Mouse (Mus musculus) hindbrain, embryonic 16.5 days (tissue): ENCODE data around the gene Mt1. TPM values are rescaled to one million over a fixed set of nuclear protein-coding genes. Genes with fewer than 3 reads are reported as not detected.

ENCODE experiments used
- ATAC-seq: fragments of 200-750 bp; cut with Nextera tagmentation; 2 replicates; pipeline ENCODE4 v1.8.0; 2017; ENCODE audit warnings: moderate TSS enrichment, moderate library complexity
- H3K27ac ChIP-seq: fragments of 300-500 bp; sonication (generic); 2 replicates; pipeline ENCODE4 v1.5.1; 2014; ENCODE audit warnings: low read depth, mild to moderate bottlenecking, control low read depth, low read length, moderate library complexity
- H3K27me3 ChIP-seq: fragments of 300-500 bp; sonication (generic); replicated peaks from 2 replicates; pipeline ENCODE4 v1.6.1; 2014; ENCODE audit warnings: low read length; ENCODE audit not compliant: control insufficient read depth, insufficient read depth
- H3K36me3 ChIP-seq: fragments of 300-500 bp; sonication (generic); 2 replicates; pipeline ENCODE4 v1.6.1; 2014; ENCODE audit warnings: mild to moderate bottlenecking, low read length, moderate library complexity, mixed read lengths; ENCODE audit not compliant: control insufficient read depth, insufficient read depth
- H3K4me1 ChIP-seq: fragments of 300-500 bp; sonication (generic); 2 replicates; pipeline ENCODE4 v1.6.1; 2014; ENCODE audit warnings: low read depth, low read length; ENCODE audit not compliant: control insufficient read depth, insufficient read depth
- H3K4me2 ChIP-seq: fragments of 300-500 bp; sonication (generic); 2 replicates; pipeline ENCODE4 v1.6.1; 2014; ENCODE audit warnings: mild to moderate bottlenecking, low read length, control low read depth, moderate library complexity
- H3K4me3 ChIP-seq: fragments of 300-500 bp; sonication (generic); 2 replicates; pipeline ENCODE4 v1.5.1; 2014; ENCODE audit warnings: mild to moderate bottlenecking, low read length, control low read depth, moderate library complexity
- H3K9ac ChIP-seq: fragments of 300-500 bp; sonication (generic); 2 replicates; pipeline ENCODE4 v1.6.1; 2014; ENCODE audit warnings: low read depth, mild to moderate bottlenecking, control low read depth, low read length, moderate library complexity
- H3K9me3 ChIP-seq: fragments of 300-500 bp; sonication (generic); 2 replicates; pipeline ENCODE4 v1.6.1; 2014; ENCODE audit warnings: mild to moderate bottlenecking, low read length, moderate library complexity; ENCODE audit not compliant: control insufficient read depth
- whole genome bisulfite sequencing: fragments of 180-500 bp; shearing (Covaris S2); extraction: QIAGEN DNeasy Blood & Tissue Kit; methylation state at CpG from one replicate; pipeline ENCODE4 v1.1.7; 2014; 5-methylcytosine and 5-hydroxymethylcytosine counted together
- polyA plus RNA-seq: library from polyadenylated mRNA; unstranded; fragments of >200 nt; fragmentation: Nextera tagmentation; extraction: Ambion mirVana; gene quantifications from 2 replicates; pipeline ENCODE4 v1.2.1, GENCODE M21; 2015

Gene Mt1
- polyA plus RNA-seq, 1 experiment from 2014 or later, result 210 TPM

- Histone ChIP-seq H3K36me3 (no peaks in the 10 kb centered on the region), H3K27ac (no peak overlapping the region), H3K4me3 (no peak overlapping the region), H3K27me3 (peaks cover 35% of the 10 kb centered on the region), H3K4me2 (peak overlapping the region; percentile 88), H3K4me1 (peaks cover 12% of the 10 kb centered on the region), H3K9ac (no peak overlapping the region), H3K9me3 (no peaks in the 10 kb centered on the region)
- no peak for ATAC-seq
- 54% methylated on average over 10 of the region's 10 CpGs for WGBS
Observed at GRCm38 (mm10) chr8:94171321-94171755, 7.5 kb upstream of the Mt1 start.

GRCm38 (mm10) chr8:94172075-94172808 is 6.6 kb upstream of the Mt1 start, which contains the start of gene Mt2:
TSS of gene Mt2 (plus strand) at chr8:94172664.
- Histone ChIP-seq H3K9ac (peak within 1 kb of the TSS; percentile 62), H3K4me1 (peaks cover 12% of the 10 kb centered on the region), H3K4me2 (peak within 1 kb of the TSS; percentile 88), H3K9me3 (no peaks in the 10 kb centered on the region), H3K36me3 (no peaks in the 10 kb centered on the region), H3K27me3 (peaks cover 38% of the 10 kb centered on the region), H3K4me3 (peak within 1 kb of the TSS; percentile 48), H3K27ac (peak within 1 kb of the TSS; percentile 44; the same call in 1 of the 2 replicates)
- under 1% methylated on average over 54 of the region's 56 CpGs for WGBS
- ATAC-seq, result peak; percentile 65

GRCm38 (mm10) chr8:94172809-94173732 is 5.8 kb upstream of the Mt1 start:
- Histone ChIP-seq H3K27me3 (peaks cover 40% of the 10 kb centered on the region), H3K9me3 (no peaks in the 10 kb centered on the region), H3K36me3 (no peaks in the 10 kb centered on the region), H3K9ac (peak overlapping the region; percentile 62), H3K4me1 (peaks cover 12% of the 10 kb centered on the region), H3K27ac (peak overlapping the region; percentile 44; the same call in 1 of the 2 replicates), H3K4me3 (peak overlapping the region; percentile 48), H3K4me2 (peak overlapping the region; percentile 88)
- ATAC-seq, result peak; percentile 28
- 2% methylated on average over 39 of the region's 39 CpGs for WGBS

- H3K9me3 ChIP-seq, result no peaks in the 10 kb centered on the region
- H3K4me3 ChIP-seq, result no peak overlapping the region
- H3K36me3 ChIP-seq, result no peaks in the 10 kb centered on the region
- peaks cover 12% of the 10 kb centered on the region for H3K4me1 ChIP-seq
- H3K9ac ChIP-seq, result no peak overlapping the region
- 55% methylated on average over 11 of the region's 11 CpGs for WGBS
- H3K27me3 ChIP-seq, result peaks cover 40% of the 10 kb centered on the region
- ATAC-seq, result no peak
- no peak overlapping the region; the same call in 1 of the 2 replicates for H3K4me2 ChIP-seq
- H3K27ac ChIP-seq, result no peak overlapping the region
Observed at GRCm38 (mm10) chr8:94173848-94174403, 5.0 kb upstream of the Mt1 start.

- 35% methylated on average over 7 of the region's 7 CpGs for WGBS
- Histone ChIP-seq H3K4me3 (no peak overlapping the region), H3K27me3 (peaks cover 42% of the 10 kb centered on the region), H3K4me2 (no peak overlapping the region), H3K4me1 (peaks cover 18% of the 10 kb centered on the region), H3K9ac (no peak overlapping the region), H3K9me3 (no peaks in the 10 kb centered on the region), H3K27ac (no peak overlapping the region), H3K36me3 (no peaks in the 10 kb centered on the region)
- no peak for ATAC-seq
Observed at GRCm38 (mm10) chr8:94174619-94175213, 4.2 kb upstream of the Mt1 start.

- H3K27me3 ChIP-seq, result peaks cover 41% of the 10 kb centered on the region
Observed at GRCm38 (mm10) chr8:94177716-94178390, 1.0 kb upstream of the Mt1 start.

GRCm38 (mm10) chr8:94179713-94180560 is 1.1 kb downstream of the Mt1 start:
- WGBS, result 5% methylated on average over 25 of the region's 25 CpGs
- H3K4me3 ChIP-seq, result peak overlapping the region; percentile 37
- no peak for ATAC-seq

More at GRCm38 (mm10) chr8:94177716-94178390, 1.0 kb upstream of the Mt1 start:
- H3K9me3 ChIP-seq, result no peaks in the 10 kb centered on the region
- no peak for ATAC-seq
- H3K4me1 ChIP-seq, result peaks cover 18% of the 10 kb centered on the region
- no peak overlapping the region for H3K4me2 ChIP-seq
- H3K9ac ChIP-seq, result no peak overlapping the region
- H3K27ac ChIP-seq, result no peak overlapping the region
- 70% methylated on average over 7 of the region's 7 CpGs for WGBS
- H3K36me3 ChIP-seq, result no peaks in the 10 kb centered on the region
- H3K4me3 ChIP-seq, result no peak overlapping the region

GRCm38 (mm10) chr8:94180561-94180908 is 1.7 kb downstream of the Mt1 start:
- H3K9ac ChIP-seq, result no peak overlapping the region
- H3K36me3 ChIP-seq, result no peaks in the 10 kb centered on the region
- peaks cover 19% of the 10 kb centered on the region for H3K4me1 ChIP-seq
- H3K9me3 ChIP-seq, result no peaks in the 10 kb centered on the region
- H3K4me2 ChIP-seq, result peak overlapping the region; percentile 76; the same call in 1 of the 2 replicates
- 70% methylated on average over 1 of the region's 1 CpGs for WGBS
- H3K27me3 ChIP-seq, result peaks cover 48% of the 10 kb centered on the region
- H3K4me3 ChIP-seq, result no peak overlapping the region
- ATAC-seq, result no peak
- H3K27ac ChIP-seq, result no peak overlapping the region

More at GRCm38 (mm10) chr8:94179713-94180560, 1.1 kb downstream of the Mt1 start:
- H3K4me1 ChIP-seq, result peaks cover 19% of the 10 kb centered on the region
- peaks cover 45% of the 10 kb centered on the region for H3K27me3 ChIP-seq
- H3K9ac ChIP-seq, result peak overlapping the region; percentile 6
- H3K9me3 ChIP-seq, result no peaks in the 10 kb centered on the region
- peak overlapping the region; percentile 76 for H3K4me2 ChIP-seq
- no peaks in the 10 kb centered on the region for H3K36me3 ChIP-seq
- no peak overlapping the region for H3K27ac ChIP-seq
